Mouse (Mus musculus): ENCODE results near the gene P2rx7. TPM values are rescaled to one million over a fixed set of nuclear protein-coding genes. Genes with fewer than 3 reads are reported as not detected.

Gene P2rx7
- polyA plus RNA-seq, 1 experiment = 80.3 TPM

- Histone ChIP-seq H3K27ac (ENCODE audit: insufficient read depth, low read depth, low read length) (peak overlapping the region; percentile 45), H3K4me3 (ENCODE audit: insufficient read depth, low read length) (no peak overlapping the region), H3K4me1 (ENCODE audit: control insufficient read depth, insufficient read depth, low read length) (peaks cover 24% of the 10 kb centered on the region)
- no peak for TF ChIP-seq CTCF (IDR thresholded peaks at IDR 0.05; ENCODE audit: low read depth, low read length)
- no peak for TF ChIP-seq POLR2A (IDR thresholded peaks at IDR 0.05; ENCODE audit: borderline replicate concordance, low read depth, low read length)
Measured at GRCm38 (mm10) chr5:122715723-122716122, 72.0 kb downstream of the P2rx7 start.

GRCm38 (mm10) chr5:122716793-122717192, 73.1 kb downstream of the P2rx7 start:
- Histone ChIP-seq H3K4me1 (ENCODE audit: control insufficient read depth, insufficient read depth, low read length) (peaks cover 24% of the 10 kb centered on the region), H3K4me3 (ENCODE audit: insufficient read depth, low read length) (no peak overlapping the region), H3K27ac (ENCODE audit: insufficient read depth, low read depth, low read length) (no peak overlapping the region)
- no peak for TF ChIP-seq POLR2A (IDR thresholded peaks at IDR 0.05; ENCODE audit: borderline replicate concordance, low read depth, low read length)
- TF ChIP-seq CTCF (IDR thresholded peaks at IDR 0.05; ENCODE audit: low read depth, low read length) = no peak

- peaks cover 24% of the 10 kb centered on the region for H3K4me1 ChIP-seq (ENCODE audit: control insufficient read depth, insufficient read depth, low read length)
- H3K4me3 ChIP-seq (ENCODE audit: insufficient read depth, low read length) = no peak overlapping the region
- TF ChIP-seq CTCF (IDR thresholded peaks at IDR 0.05; ENCODE audit: low read depth, low read length) (no peak), POLR2A (IDR thresholded peaks at IDR 0.05; ENCODE audit: borderline replicate concordance, low read depth, low read length) (no peak)
- H3K27ac ChIP-seq (ENCODE audit: insufficient read depth, low read depth, low read length) = no peak overlapping the region
Measured at GRCm38 (mm10) chr5:122718400-122718799, 74.7 kb downstream of the P2rx7 start.

- TF ChIP-seq CTCF (IDR thresholded peaks at IDR 0.05; ENCODE audit: low read depth, low read length) (no peak), POLR2A (IDR thresholded peaks at IDR 0.05; ENCODE audit: borderline replicate concordance, low read depth, low read length) (no peak)
- no peak overlapping the region for H3K4me3 ChIP-seq (ENCODE audit: insufficient read depth, low read length)
- no peak overlapping the region for H3K27ac ChIP-seq (ENCODE audit: insufficient read depth, low read depth, low read length)
- peaks cover 24% of the 10 kb centered on the region for H3K4me1 ChIP-seq (ENCODE audit: control insufficient read depth, insufficient read depth, low read length)
Measured at GRCm38 (mm10) chr5:122719168-122719567, 75.5 kb downstream of the P2rx7 start.

GRCm38 (mm10) chr5:122725453-122725852, 81.7 kb downstream of the P2rx7 start:
- TF ChIP-seq POLR2A (IDR thresholded peaks at IDR 0.05; ENCODE audit: borderline replicate concordance, low read depth, low read length) (no peak), CTCF (IDR thresholded peaks at IDR 0.05; ENCODE audit: low read depth, low read length) (no peak)
- H3K4me1 ChIP-seq (ENCODE audit: control insufficient read depth, insufficient read depth, low read length) = no peaks in the 10 kb centered on the region
- no peak overlapping the region for H3K27ac ChIP-seq (ENCODE audit: insufficient read depth, low read depth, low read length)
- no peak overlapping the region for H3K4me3 ChIP-seq (ENCODE audit: insufficient read depth, low read length)

GRCm38 (mm10) chr5:122726068-122726467, 82.4 kb downstream of the P2rx7 start:
- Histone ChIP-seq H3K27ac (ENCODE audit: insufficient read depth, low read depth, low read length) (no peak overlapping the region), H3K4me1 (ENCODE audit: control insufficient read depth, insufficient read depth, low read length) (no peaks in the 10 kb centered on the region), H3K4me3 (ENCODE audit: insufficient read depth, low read length) (no peak overlapping the region)
- TF ChIP-seq POLR2A (IDR thresholded peaks at IDR 0.05; ENCODE audit: borderline replicate concordance, low read depth, low read length) (no peak), CTCF (IDR thresholded peaks at IDR 0.05; ENCODE audit: low read depth, low read length) (peak; percentile 39; the same call in 1 of the 2 replicates)

GRCm38 (mm10) chr5:122726595-122726994, 82.9 kb downstream of the P2rx7 start:
- Histone ChIP-seq H3K27ac (ENCODE audit: insufficient read depth, low read depth, low read length) (no peak overlapping the region), H3K4me1 (ENCODE audit: control insufficient read depth, insufficient read depth, low read length) (no peaks in the 10 kb centered on the region), H3K4me3 (ENCODE audit: insufficient read depth, low read length) (no peak overlapping the region)
- TF ChIP-seq CTCF (IDR thresholded peaks at IDR 0.05; ENCODE audit: low read depth, low read length) (no peak), POLR2A (IDR thresholded peaks at IDR 0.05; ENCODE audit: borderline replicate concordance, low read depth, low read length) (no peak)

- Histone ChIP-seq H3K27ac (ENCODE audit: insufficient read depth, low read depth, low read length) (no peak overlapping the region), H3K4me1 (ENCODE audit: control insufficient read depth, insufficient read depth, low read length) (no peaks in the 10 kb centered on the region), H3K4me3 (ENCODE audit: insufficient read depth, low read length) (no peak overlapping the region)
- no peak for TF ChIP-seq POLR2A (IDR thresholded peaks at IDR 0.05; ENCODE audit: borderline replicate concordance, low read depth, low read length)
- no peak for TF ChIP-seq CTCF (IDR thresholded peaks at IDR 0.05; ENCODE audit: low read depth, low read length)
Measured at GRCm38 (mm10) chr5:122727096-122727495, 83.4 kb downstream of the P2rx7 start.

- Histone ChIP-seq H3K4me3 (ENCODE audit: insufficient read depth, low read length) (no peak overlapping the region), H3K4me1 (ENCODE audit: control insufficient read depth, insufficient read depth, low read length) (0 out of 2 replicates have a peak, but pooled peaks cover 2% of the 10 kb centered on the region), H3K27ac (ENCODE audit: insufficient read depth, low read depth, low read length) (no peak overlapping the region)
- TF ChIP-seq CTCF (IDR thresholded peaks at IDR 0.05; ENCODE audit: low read depth, low read length) (no peak), POLR2A (IDR thresholded peaks at IDR 0.05; ENCODE audit: borderline replicate concordance, low read depth, low read length) (no peak)
Measured at GRCm38 (mm10) chr5:122730776-122731175, 87.1 kb downstream of the P2rx7 start.

- Histone ChIP-seq H3K4me3 (ENCODE audit: insufficient read depth, low read length) (no peak overlapping the region), H3K27ac (ENCODE audit: insufficient read depth, low read depth, low read length) (no peak overlapping the region), H3K4me1 (ENCODE audit: control insufficient read depth, insufficient read depth, low read length) (0 out of 2 replicates have a peak, but pooled peaks cover 2% of the 10 kb centered on the region)
Measured at GRCm38 (mm10) chr5:122731321-122731720, 87.6 kb downstream of the P2rx7 start.

More at GRCm38 (mm10) chr5:122731321-122731720, 87.6 kb downstream of the P2rx7 start:
- TF ChIP-seq CTCF (IDR thresholded peaks at IDR 0.05; ENCODE audit: low read depth, low read length) (peak; percentile 82), POLR2A (IDR thresholded peaks at IDR 0.05; ENCODE audit: borderline replicate concordance, low read depth, low read length) (no peak)

All from bone marrow macrophage, adult 2 months (primary cell).